Mouse (Mus musculus) right cerebral cortex, postnatal 14 days (tissue): ENCODE measurements around the gene Itpk1.

ENCODE experiments used
- DNase-seq: peaks from one replicate; pipeline ENCODE4 v3.0.0; 2022

Gene Itpk1

DNA sequence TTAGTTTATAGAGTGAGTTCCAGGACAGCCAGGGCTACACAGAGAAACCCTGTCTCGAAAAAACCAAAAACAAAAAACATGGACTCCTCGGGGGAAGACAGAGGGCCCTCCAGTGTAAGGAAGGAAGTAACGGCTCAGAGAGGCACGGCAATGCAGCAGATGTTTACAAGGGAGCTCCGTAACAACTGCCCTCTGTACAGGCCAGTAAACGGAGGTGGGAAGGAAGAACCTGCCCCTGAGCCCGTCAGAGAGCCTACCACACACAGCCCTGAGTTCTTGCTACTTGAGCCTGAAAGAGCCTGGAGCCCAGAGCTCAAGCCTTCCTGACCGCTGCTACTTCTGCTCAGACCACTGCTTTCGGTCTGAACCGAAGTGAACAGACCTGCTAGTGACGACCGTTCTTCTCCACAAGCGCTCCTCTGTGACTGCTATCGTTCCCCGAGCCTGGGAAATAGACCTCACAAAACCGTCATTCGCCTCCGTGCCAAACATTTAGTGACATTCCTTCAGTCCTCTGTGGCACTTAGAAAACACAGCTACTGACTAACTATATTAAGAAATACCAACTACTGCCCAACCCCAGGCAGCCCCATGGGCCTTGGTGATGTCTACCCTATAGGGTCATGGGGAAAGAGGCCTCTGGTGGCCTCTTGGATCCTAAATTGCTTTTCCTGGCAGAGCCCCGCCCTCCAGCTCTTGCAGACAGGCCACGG is 8.6 kb upstream of the Itpk1 start:
- no peak for DNase-seq

DNA sequence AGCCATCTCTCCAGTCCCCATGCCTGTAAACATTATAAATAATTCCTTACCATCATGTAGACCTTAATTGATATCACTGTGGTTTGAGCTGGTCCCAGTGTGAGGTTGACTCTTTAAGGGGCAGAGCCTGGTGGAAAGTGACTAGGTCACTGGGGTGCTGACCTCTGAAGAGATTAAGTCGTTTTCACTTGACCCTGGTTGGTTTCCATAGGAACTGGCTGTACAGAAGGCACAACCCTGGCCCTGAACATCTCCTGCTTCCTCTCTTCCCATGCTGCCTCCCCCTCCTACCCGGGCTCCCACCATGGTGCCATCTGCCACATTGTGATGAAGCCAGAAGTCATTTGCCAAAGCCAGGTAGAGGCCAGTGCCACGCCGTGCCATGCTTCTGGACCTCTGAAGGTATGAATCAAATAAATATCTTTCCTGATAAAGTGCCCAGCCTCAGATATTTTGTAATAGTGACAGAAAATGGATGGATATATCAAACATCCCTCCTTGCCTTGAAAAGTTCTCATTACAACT is 6.2 kb upstream of the Itpk1 start:
- DNase-seq = no peak

DNA sequence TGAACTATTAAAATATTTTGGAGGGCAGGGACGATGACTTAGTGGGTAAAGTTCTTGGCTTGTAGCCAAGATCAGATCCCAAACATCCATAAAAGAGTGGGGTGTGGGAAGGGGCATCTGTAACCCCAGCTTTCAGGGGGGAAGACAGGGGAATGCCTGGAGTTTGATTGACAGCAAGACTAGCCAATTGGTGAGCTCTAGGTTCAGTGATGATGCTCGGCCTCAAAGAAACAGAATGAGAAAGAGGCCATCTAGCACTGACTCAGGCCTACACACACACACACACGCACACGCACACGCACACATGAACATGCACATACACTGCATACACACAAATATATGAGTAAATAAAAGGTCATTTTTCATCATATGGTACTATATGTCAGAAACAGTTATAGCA is 5.2 kb upstream of the Itpk1 start:
- DNase-seq = no peak

DNA sequence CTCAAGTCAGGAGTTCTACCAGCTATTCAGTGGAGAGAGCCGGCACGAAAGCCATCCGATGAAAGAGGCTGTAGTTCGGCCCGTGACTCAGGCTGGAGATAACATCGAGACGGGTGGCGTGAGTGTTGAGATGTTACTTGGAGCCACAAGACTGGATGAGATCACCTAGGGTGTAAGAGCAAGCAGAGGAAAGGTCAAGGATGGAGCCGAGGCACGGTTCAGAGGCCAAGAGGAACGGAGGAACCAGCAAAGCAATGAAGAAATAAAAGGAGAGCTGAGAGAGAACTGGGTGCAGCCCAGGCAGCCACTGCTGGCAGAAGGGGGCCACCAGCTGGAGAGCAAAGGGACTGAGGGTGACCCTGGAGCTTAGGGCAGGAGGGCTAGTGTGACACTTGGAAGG is 3.5 kb upstream of the Itpk1 start:
- no peak for DNase-seq

DNA sequence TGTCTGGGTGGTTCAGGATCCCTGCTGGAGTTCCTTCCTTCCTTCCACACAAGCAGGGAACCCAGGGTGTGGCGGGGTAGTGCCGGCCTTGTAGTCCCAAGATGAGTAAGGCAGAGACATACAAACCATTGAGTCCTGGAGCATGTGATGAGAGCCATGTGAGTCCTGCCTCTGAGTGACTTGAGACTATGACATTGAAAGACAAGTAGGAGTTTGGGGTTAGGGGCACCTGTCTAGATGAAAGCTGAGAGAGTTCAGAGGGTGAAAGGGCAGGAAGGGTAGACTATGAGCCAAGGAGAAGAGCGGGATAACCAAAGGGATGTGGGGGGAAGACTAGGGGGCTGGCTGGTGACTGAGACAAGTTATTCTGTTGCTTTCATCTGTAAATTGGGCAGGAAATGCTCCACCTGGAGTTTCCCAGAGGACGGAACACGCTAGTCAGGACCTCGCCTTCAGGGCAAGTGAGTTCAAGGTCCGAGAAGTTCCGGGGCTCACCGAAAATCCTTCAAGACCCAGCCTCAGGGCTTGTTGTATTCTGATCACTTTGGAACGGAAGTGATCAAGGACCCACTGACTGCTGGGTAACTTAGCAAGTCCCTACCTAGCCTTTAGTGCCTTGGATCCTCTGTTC is 2.2 kb upstream of the Itpk1 start:
- DNase-seq = no peak

DNA sequence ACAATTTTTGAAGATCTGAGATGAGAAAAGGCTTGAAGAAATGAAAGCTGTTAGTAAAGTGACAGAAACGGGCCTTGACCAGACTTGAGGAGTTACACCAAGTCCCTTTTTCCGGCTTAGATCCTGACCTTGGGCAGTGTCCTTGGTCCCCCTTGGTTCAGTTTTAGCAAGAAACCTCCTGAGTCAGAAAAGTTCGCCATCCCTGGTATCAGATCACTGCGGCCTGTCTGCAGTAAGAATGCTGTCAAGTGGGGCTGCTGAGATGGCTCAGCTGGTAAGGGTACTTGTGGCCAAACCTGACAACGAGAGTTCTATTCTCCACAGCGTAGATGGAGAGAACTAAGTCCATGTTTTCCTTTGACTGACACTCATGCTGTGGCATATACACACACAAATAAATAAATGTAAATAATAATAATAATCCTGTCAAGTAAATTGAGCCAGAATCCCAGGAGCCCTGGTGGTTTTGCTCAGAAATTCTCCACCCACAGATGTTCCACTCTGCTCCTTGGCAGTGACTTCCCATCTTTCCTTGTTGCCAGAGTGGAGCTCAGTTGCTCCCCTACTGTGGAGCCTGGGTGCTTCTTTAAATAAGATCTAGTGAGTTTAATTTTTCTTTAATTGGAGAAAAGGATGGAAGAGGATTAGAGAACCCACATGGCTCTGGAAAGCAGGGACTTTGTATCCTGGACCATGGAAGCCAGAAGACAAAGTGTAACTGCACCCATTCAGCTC is 1.3 kb upstream of the Itpk1 start:
- no peak for DNase-seq

DNA sequence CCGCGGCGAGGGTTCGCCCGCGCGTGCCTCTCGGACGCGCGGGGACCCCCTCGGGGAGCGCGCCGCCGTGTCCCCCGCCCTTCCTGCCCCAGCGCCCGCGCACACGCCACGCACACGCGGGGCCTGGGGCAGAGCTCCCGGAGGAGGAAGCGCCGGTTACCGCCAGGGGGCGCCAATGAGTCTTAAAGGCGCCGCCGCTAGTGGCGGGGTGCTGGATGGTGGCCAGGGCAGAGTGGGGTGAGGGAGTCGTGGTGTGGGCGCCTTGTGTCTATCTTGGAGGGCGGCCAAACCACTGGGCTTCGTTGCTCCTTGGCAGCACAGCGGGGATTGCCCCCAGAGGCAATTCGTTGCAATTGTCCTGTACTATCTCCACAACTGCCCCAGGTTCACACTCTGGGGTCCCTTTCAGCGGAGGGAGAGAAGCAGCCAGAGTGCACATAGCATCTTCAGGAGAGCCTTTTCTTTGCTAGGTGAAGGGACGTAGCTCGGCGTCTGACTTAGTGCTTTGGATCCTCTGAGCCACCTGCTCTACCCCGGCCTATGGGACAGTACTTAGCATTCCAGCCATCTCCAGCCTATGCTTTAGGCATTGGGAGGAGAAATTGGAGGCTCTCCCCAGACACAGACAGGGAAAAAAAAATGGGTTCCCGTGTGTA is 614 bp upstream of the Itpk1 start:
- DNase-seq = peak; percentile 97

DNA sequence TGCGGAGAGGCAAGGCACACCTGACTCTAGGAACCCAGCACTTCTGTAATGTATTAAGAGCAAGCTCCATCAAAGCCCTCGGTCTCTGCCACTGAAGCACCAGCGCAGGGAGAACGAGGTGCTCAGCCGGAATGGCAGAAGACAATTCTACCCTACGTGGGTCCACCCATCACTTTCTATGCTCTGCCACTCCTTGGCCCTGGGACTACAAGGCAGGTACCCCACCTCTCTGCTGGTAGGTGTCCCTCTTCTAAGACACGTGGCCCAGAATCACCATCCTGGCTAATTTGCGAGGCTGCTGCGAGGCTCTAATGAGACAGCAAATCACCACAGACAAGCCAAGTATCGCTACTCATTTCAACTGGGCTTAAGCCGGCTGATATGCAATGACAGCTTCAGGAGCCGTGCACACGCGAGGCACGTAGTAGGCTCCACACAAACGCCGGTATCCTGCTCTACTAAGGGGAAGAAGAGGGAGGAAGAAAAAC is 765 bp downstream of the Itpk1 start:
- no peak for DNase-seq

DNA sequence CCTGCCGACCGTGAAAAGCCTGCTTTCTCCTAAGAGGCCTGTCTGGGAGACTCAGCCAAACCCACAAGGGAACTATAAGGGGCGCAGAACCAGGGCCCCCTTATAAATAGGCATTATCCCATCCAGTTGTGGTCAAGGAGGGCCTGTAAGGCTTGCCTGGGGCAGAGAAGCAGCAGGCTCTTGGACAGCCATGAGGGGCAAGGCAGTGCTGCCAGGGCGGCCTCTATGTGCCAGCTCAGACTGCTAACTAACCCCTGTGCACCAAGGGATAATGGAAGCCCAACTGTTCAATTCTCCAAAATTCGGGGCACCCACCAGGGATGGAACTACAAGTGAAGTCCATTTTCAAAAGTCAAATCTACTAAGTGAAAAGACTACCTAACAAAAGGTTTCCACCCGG is 1.3 kb downstream of the Itpk1 start:
- no peak for DNase-seq

DNA sequence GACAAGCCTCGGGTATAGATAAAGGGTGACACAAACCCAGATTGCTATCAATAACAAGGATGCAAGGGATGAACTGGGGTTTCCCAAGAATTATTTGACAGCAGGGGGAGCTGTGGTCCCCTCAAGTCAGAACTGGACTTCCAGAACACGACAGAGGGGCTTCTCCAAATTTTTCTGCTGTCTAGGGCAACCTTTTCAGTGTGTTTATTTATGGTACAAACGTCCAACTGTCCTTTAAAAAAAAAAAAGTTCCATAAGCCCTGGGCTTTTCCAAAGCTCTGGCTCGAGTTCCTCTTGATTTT is 1.7 kb downstream of the Itpk1 start:
- DNase-seq = no peak

DNA sequence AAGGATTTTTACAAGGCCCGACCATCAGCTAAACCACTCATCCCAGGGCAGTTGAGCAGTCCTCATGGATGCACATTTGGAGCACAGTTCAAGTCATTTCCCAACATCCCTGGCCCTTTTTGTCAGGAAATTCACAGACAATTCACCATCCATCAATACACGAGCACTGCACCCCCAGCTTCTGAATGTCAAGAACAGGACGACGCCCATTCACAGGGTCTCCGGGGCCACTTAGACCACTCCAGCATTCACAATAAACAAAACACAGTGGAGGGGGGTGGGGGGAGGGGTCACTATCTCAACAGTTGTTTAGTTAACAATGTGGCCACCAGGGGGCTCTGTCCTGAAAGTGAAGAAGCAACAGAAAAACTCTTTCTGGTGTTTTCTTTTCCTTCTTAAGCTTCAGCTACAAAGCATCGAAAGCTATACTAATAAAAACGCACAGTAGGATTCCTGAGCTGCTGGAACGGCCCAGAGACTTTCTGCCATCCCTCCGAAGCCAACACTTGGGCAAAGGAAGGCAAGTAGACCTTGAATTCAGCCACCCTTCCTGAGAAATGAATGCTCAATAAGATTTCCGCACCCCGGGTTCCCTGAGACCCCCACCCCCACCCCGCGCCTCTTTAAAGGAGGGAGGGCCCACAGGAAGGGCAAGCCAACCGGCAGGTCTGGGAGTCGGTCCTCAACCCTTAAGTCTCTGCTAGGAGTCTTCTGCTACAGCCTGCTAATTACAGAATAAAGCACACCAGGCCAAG is 2.2 kb downstream of the Itpk1 start:
- peak; percentile 95 for DNase-seq

DNA sequence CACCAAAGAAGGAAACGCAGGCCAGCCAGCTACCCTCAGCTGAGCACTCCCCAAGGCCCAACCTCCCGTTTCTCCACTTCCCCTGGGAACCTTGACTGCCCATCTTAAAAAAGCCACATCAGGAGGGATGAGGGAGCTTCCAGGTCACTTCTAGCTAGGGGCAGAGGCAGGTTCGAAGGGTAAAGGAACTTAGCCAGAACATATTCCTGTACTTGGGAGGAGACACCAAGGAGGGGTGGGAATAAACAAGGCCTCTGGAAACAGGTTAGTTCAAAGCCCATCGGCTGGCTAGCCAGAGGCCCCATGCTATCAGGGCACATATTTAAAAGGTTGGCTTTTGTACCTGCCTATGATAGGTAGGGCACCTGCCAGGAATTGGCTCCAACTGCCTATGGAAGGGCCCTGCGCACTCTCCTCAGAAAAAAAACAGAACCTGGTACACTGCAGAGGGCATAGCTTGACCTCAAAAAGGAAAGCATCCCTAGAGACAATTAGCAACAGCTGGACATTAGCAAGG is 3.0 kb downstream of the Itpk1 start:
- DNase-seq = no peak

DNA sequence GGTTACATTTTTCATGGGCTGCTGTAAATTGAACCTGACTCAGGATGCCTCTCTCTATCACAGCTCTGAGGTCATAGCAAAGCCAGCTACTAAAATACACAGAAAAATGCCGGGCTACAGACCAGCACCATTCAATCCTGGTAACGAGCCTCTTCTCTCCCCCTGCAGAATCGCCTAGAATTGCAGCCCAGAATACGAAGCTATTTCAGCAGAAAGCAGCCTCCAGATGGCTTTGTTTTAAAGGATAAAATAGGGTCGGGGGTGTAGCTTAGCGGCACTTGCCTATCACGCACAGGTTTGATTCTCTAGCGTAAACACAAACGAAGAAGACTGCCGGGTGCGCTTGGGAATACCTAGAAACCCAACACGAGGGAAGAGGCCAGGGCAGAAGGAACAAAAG is 4.3 kb downstream of the Itpk1 start:
- no peak for DNase-seq

DNA sequence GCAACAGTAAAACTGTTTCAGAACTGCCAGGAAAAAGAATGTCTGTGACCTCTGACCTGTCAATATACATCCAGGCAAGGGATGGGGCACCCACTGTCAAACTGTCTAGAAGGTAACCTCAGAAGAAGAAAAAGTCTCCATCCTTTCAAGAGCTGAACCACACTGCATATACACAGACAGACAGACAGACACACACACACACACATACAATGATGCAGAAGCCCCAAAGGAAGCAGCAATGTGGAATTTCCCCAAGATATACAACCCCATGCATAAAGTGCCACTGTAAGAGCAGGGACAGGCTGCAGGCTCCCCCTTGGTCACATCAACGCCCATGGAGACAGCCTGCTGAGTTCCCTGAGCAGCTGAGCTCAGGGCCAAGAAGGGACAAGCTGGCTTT is 5.6 kb downstream of the Itpk1 start:
- DNase-seq = no peak

DNA sequence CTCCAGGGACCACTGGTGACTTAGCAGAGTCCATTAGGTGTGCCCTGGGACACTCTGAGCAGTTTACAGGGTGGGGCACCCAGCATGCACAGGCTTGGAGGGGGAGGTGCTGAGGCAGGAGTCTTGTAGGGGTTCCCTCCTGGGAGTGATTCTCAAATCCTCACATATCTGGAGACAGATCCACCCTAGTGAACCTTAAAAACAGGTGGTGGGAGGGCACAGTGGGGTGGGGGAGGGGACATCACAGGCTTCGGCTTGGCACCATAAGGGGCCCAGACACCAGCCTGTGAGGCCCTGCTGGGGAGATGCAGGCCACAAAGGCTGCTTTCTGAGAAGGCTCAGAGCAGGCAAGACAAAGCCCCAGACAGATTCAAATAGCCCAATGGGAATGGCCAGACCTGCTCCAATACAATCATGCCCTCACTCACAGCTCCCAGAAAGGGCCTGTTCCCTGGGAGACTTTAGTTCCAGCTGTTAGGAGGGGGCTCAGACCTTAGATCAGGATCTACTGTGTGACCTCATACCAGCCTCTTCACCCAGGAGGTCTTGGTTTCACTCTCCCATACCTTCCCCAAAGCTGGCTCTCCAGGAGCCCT is 6.5 kb downstream of the Itpk1 start:
- DNase-seq = no peak

DNA sequence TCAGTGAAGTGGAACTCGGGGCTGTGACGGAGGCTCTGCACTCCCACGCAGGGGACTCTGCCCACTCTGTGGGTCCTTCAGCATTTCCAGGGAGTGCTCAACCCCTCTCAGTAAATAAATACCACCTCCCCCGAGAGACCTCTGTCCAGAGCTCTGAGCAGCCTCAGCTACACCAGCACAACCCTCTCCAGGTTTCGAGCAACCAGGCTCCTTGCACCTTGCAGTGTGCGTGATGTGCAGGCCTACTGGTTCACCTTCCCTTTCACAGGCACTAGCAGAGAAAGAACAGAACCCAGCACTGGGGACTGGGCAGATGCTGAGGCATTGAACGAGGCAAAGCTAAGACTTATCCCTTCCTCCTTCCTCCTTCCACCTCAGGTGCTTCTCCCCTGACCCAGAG is 7.3 kb downstream of the Itpk1 start:
- DNase-seq = no peak

DNA sequence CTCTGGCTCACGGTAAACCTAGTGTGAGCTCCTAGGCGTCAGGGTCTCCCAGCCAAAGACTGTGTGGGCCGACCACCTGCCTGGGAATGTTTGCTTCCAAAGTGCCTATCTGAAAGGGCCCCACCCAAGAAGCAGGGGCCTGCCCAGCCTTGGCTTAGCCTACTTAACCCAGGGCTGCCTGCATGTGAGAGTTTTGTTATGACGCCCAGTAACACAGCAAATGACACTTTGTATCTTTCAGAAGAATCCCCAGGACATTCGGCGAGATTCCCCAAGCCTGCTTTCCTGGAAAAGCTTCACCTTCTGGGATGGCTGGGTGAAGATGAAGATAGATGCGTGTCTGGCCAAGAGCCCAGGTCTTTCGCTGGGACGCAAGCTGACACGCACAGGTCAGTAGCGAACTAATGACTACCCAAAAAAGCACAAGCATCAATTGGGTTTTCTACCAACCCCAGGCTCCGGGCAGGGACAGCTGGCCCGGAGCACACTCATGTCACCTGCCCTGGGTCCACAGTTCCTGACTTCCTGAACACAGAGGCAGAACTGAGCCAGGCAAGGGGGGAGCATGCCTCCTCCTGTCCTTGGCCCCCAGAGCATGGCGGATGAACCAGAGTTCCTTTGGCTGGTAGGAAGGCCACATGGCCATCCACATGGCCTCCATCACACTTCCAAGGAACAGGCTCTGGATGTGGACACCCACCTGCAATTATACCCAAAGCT is 7.9 kb downstream of the Itpk1 start:
- no peak for DNase-seq

DNA sequence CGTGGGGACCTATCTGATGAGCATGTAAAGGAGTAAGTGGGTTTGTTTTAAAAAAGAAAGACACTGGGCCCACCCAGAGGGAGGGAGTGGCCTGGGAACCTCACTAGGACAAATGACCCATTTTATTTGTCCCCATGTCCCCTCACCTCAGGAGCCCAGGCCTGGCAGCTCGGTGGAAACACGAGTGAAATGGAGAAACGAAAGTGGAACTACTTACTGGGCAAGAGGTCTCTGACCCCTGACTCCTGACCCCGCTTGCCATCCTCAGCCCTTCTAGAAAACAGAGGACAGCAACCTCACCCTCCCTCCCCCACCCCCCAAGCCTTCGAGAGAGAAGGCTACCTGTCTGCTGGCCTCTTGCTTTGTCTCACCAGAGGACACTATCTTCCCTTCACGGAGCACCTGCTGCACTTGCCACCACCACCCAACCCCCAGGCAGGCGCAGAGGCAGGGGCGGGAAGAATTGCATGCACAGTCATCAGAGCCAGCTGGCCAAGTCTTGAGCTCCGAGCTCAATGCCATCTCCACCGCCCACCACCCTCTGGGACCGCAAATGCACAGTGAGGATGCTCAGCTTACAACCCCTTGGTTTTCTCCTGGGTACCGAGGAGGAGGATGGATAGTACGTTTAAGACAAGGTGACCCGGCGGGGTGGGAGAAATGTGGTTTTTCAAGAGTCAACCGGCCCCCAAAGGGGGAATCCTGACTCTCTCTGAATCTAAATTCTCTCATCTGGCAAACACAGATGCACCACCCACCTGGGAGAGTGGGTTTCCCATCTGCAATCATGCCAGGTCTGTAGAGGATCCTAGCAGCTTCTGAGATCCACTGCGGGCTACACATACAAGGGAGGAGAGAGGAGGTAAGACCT is 9.1 kb downstream of the Itpk1 start:
- peak; percentile 72 for DNase-seq

DNA sequence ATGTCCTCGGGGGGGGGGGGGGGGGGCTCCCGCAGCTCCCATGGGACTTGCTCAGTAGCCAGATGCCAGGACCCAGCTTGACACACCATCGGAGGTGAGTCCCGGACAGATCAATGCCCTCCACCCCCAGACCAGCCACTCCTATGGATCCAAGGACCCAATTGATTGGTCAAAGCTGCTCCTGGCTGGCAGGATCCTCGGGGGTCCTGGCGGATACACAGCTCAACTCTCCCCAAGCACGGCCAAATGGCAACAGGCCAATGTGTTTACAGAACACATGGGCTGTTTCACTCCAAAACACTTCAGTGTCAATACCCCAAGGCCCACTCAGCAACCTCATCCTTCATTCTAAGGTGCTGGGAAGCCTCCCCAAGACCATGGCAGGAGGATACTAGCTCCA is 13.0 kb downstream of the Itpk1 start:
- no peak for DNase-seq

DNA sequence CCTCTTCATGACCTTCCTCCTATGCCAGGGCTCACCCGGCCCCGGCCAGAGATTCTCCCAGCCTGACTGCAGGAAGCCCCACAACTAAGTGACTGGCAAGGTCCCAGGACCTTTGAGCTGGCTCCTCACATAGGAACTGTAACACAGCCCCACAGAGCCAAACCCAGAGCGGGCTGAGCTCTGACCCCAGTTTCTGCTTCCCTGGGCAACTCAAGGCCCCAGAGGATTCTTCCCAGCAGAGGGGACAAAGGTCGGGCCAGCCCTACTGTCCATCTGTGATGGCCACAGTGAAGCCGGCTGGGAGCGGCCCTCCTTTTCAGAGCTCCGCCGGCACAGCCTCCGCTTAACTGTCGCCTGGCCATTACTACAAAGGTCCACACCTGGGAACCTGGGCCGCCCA is 13.6 kb downstream of the Itpk1 start:
- DNase-seq = no peak
